ENCODE assay signal across 29 mouse cellular contexts in genomic region chr4:148619805-148620204, GRCm38 (mm10). TPM values are rescaled to one million over a fixed set of nuclear protein-coding genes. Genes with fewer than 3 reads are reported as not detected.
DNase-seq lines count a peak whose midpoint lies in the region; ATAC-seq and TF ChIP-seq lines count a peak whose summit lies in the region.
"Had no signal": no experiment of that assay in that cellular context is flagged by ENCODE, and none has a peak within 500 bp of the region (broad histone marks: within the 10 kb centered on the region; RNA-seq: fewer than 3 reads in every experiment).

No protein-coding gene starts in this region.

- peak; percentile 70 for TF ChIP-seq EP300 in lung, postnatal 0 days (IDR thresholded peaks at IDR 0.05)

- no peaks in the 10 kb centered on the region for H3K27me3 ChIP-seq in liver, adult 2 months (ENCODE audit: control insufficient read depth, insufficient read depth, low read length)
- H3K27me3 ChIP-seq in liver, embryonic 11.5 days (replicated peaks; ENCODE audit: control insufficient read depth, insufficient read depth, low read length), result no peaks in the 10 kb centered on the region
- no peaks in the 10 kb centered on the region for H3K27me3 ChIP-seq in lung, postnatal 0 days (replicated peaks; ENCODE audit: insufficient read depth, low read length)
- H3K27me3 ChIP-seq in midbrain, embryonic 16.5 days (ENCODE audit: control insufficient read depth, insufficient read depth, low read depth, low read length), result no peaks in the 10 kb centered on the region
- H3K27me3 ChIP-seq: embryonic facial prominence, embryonic 13.5 days; embryonic facial prominence, embryonic 15.5 days; forebrain, embryonic 12.5 days had no signal

- H3K4me2 ChIP-seq in liver, embryonic 11.5 days, result no peak overlapping the region
- H3K4me2 ChIP-seq in lung, postnatal 0 days (replicated peaks; ENCODE audit: low read depth, low read length), result no peak overlapping the region
- no peak overlapping the region for H3K4me2 ChIP-seq in midbrain, embryonic 16.5 days (ENCODE audit: low read length)
- H3K4me2 ChIP-seq: embryonic facial prominence, embryonic 13.5 days; embryonic facial prominence, embryonic 15.5 days; forebrain, embryonic 12.5 days had no signal

- H3K9ac ChIP-seq in liver, adult 2 months (ENCODE audit: low read depth, low read length), result no peak overlapping the region
- no peak overlapping the region for H3K9ac ChIP-seq in liver, embryonic 11.5 days (ENCODE audit: low read depth, low read length)
- no peak overlapping the region for H3K9ac ChIP-seq in lung, postnatal 0 days (replicated peaks; ENCODE audit: low read depth)
- H3K9ac ChIP-seq in midbrain, embryonic 16.5 days (ENCODE audit: low read depth, low read length), result no peak overlapping the region
- H3K9ac ChIP-seq: embryonic facial prominence, embryonic 13.5 days; embryonic facial prominence, embryonic 15.5 days; forebrain, embryonic 12.5 days had no signal

- H3K27ac ChIP-seq in liver, adult 2 months (replicated peaks; ENCODE audit: insufficient read depth, low read depth, low read length), result peak overlapping the region; percentile 10
- no peak overlapping the region for H3K27ac ChIP-seq in liver, embryonic 11.5 days (ENCODE audit: low read depth, low read length)
- H3K27ac ChIP-seq in lung, postnatal 0 days (ENCODE audit: low read length), result peak overlapping the region; percentile 52; the same call in 1 of the 2 replicates
- no peak overlapping the region for H3K27ac ChIP-seq in midbrain, embryonic 16.5 days (ENCODE audit: low read length)
- H3K27ac ChIP-seq: embryonic facial prominence, embryonic 13.5 days; embryonic facial prominence, embryonic 15.5 days; forebrain, embryonic 10.5 days; forebrain, embryonic 12.5 days had no signal

- H3K4me3 ChIP-seq in liver, adult 2 months (ENCODE audit: insufficient read depth, low read depth, low read length), result no peak overlapping the region
- H3K4me3 ChIP-seq in liver, embryonic 11.5 days (ENCODE audit: low read depth, low read length), result no peak overlapping the region
- no peak overlapping the region for H3K4me3 ChIP-seq in lung, postnatal 0 days (ENCODE audit: low read depth, low read length)
- H3K4me3 ChIP-seq in midbrain, embryonic 16.5 days (ENCODE audit: low read depth, low read length), result no peak overlapping the region
- H3K4me3 ChIP-seq: embryonic facial prominence, embryonic 13.5 days; embryonic facial prominence, embryonic 15.5 days; erythroblast, embryonic 14.5 days; forebrain, embryonic 10.5 days; forebrain, embryonic 12.5 days had no signal

- H3K36me3 ChIP-seq in liver, adult 2 months (ENCODE audit: control insufficient read depth, insufficient read depth, low read length), result peaks cover 69% of the 10 kb centered on the region
- H3K36me3 ChIP-seq in liver, embryonic 11.5 days (ENCODE audit: control insufficient read depth, insufficient read depth, low read length), result peaks cover 57% of the 10 kb centered on the region
- peaks cover 54% of the 10 kb centered on the region for H3K36me3 ChIP-seq in lung, postnatal 0 days (ENCODE audit: insufficient read depth, low read length)
- peaks cover 47% of the 10 kb centered on the region for H3K36me3 ChIP-seq in midbrain, embryonic 16.5 days (ENCODE audit: control insufficient read depth, insufficient read depth, low read length)

- no peaks in the 10 kb centered on the region for H3K9me3 ChIP-seq in liver, embryonic 11.5 days (ENCODE audit: control insufficient read depth, low read length)
- H3K9me3 ChIP-seq in lung, postnatal 0 days (ENCODE audit: low read length), result no peaks in the 10 kb centered on the region
- no peaks in the 10 kb centered on the region for H3K9me3 ChIP-seq in midbrain, embryonic 16.5 days (replicated peaks; ENCODE audit: control insufficient read depth, low read length, poor library complexity, severe bottlenecking)
- H3K9me3 ChIP-seq: embryonic facial prominence, embryonic 13.5 days; embryonic facial prominence, embryonic 15.5 days; forebrain, embryonic 10.5 days; forebrain, embryonic 12.5 days had no signal

- 28% methylated on average over 1 of the region's 1 CpGs for WGBS in liver, adult 2 months
- 79% methylated on average over 1 of the region's 1 CpGs for WGBS in liver, embryonic 11.5 days
- WGBS in lung, postnatal 0 days, result 64% methylated on average over 1 of the region's 1 CpGs
- 91% methylated on average over 1 of the region's 1 CpGs for WGBS in midbrain, embryonic 16.5 days

- TF ChIP-seq POLR2A in liver, adult 2 months (IDR thresholded peaks at IDR 0.05; ENCODE audit: extremely low read depth, insufficient read depth, low read length), result no peak

- no peak for DNase-seq in liver, adult 2 months (ENCODE audit: extremely low read depth, low read depth, low spot score)
- no peak for DNase-seq in liver, embryonic 11.5 days (ENCODE audit: low spot score)
- DNase-seq in lung, adult 18-20 months, result peak; percentile 33 to 60
- no peak for DNase-seq in lung, postnatal 10 days
- peak; percentile 70 for DNase-seq in lung, postnatal 0 days (ENCODE audit: low spot score)
- DNase-seq in lung, postnatal 4 days, result no peak
- DNase-seq in lung, postnatal 36 days, result peak; percentile 48
- DNase-seq: adrenal gland, adult 2 months; adrenal gland, postnatal 10 days; adrenal gland, postnatal 25 days; cerebellum, adult 11 months; cerebellum, adult 18-20 months; cerebellum, adult 8-10 months; cerebellum, adult 9-11 months; cerebellum, postnatal 14 days; cerebellum, postnatal 36 days; embryo, embryonic 11 days had no signal

- no peak for ATAC-seq in liver, embryonic 11.5 days (replicated peaks; ENCODE audit: low FRiP score)
- peak; percentile 89 for ATAC-seq in lung, postnatal 0 days
- no peak for ATAC-seq in midbrain, embryonic 16.5 days
- ATAC-seq: forebrain, embryonic 14.5 days had no signal

- no peak for TF ChIP-seq CTCF in liver, adult 2 months (IDR thresholded peaks at IDR 0.05; ENCODE audit: low read depth, low read length)
- no peak for TF ChIP-seq CTCF in lung, postnatal 0 days (IDR thresholded peaks at IDR 0.05)

- H3K79me2 ChIP-seq in liver, adult 2 months (ENCODE audit: control insufficient read depth, insufficient read depth, low read length), result peaks cover 16% of the 10 kb centered on the region; the same call in 1 of the 2 replicates

- peaks cover 36% of the 10 kb centered on the region for H3K4me1 ChIP-seq in liver, adult 2 months (ENCODE audit: control insufficient read depth, insufficient read depth, low read length)
- peaks cover 12% of the 10 kb centered on the region for H3K4me1 ChIP-seq in liver, embryonic 11.5 days (replicated peaks; ENCODE audit: control insufficient read depth, insufficient read depth, low read length)
- peaks cover 2% of the 10 kb centered on the region; the same call in 1 of the 2 replicates for H3K4me1 ChIP-seq in lung, postnatal 0 days (ENCODE audit: insufficient read depth, low read depth, low read length)
- peaks cover 9% of the 10 kb centered on the region for H3K4me1 ChIP-seq in midbrain, embryonic 16.5 days (ENCODE audit: control insufficient read depth, insufficient read depth, low read length)

RNA-seq across cellular contexts. Expression of gene Tardbp, which starts 7.0 kb away (rescaled TPM):
- 87.2 and 111 TPM in 2 replicates for total RNA-seq in liver, adult 2 months (2014; rRNA removed)
- polyA plus RNA-seq in liver, adult 2 months (2012; rRNA removed), result 33.2 and 33.4 TPM in 2 replicates
- 226 and 230 TPM in 2 replicates for polyA plus RNA-seq in liver, embryonic 11.5 days (2014; fragmentation: Nextera tagmentation; extraction: Ambion mirVana)
- 124 and 157 TPM in 2 replicates for polyA plus RNA-seq in lung, postnatal 0 days (2015; fragmentation: Nextera tagmentation; extraction: Ambion mirVana)
- polyA plus RNA-seq in midbrain, embryonic 16.5 days (2015; fragmentation: Nextera tagmentation; extraction: Ambion mirVana), result 166 and 198 TPM in 2 replicates

RNA-seq across cellular contexts. Expression of gene Masp2, which starts 17.5 kb away (rescaled TPM):
- 191 and 270 TPM in 2 replicates for total RNA-seq in liver, adult 2 months (2014; rRNA removed)
- polyA plus RNA-seq in liver, adult 2 months (2012; rRNA removed), result 712 and 829 TPM in 2 replicates
- 5.0 and 6.8 TPM in 2 replicates for polyA plus RNA-seq in liver, embryonic 11.5 days (2014; fragmentation: Nextera tagmentation; extraction: Ambion mirVana)
- polyA plus RNA-seq in lung, postnatal 0 days (2015; fragmentation: Nextera tagmentation; extraction: Ambion mirVana), result 0.13 TPM in 1 of 2 replicates, not detected in the other
- polyA plus RNA-seq in midbrain, embryonic 16.5 days (2015; fragmentation: Nextera tagmentation; extraction: Ambion mirVana), result 1.2 TPM in 2 replicates
- polyA plus RNA-seq: embryonic facial prominence, embryonic 11.5 days; forebrain, embryonic 10.5 days; forebrain, embryonic 14.5 days had no signal

RNA-seq across cellular contexts. Expression of gene Gm572, which starts 23.3 kb away (rescaled TPM):
- not detected in 2 replicates for total RNA-seq in liver, adult 2 months (2014; rRNA removed)
- polyA plus RNA-seq in liver, adult 2 months (2012; rRNA removed), result not detected in 2 replicates
- not detected in 2 replicates for polyA plus RNA-seq in liver, embryonic 11.5 days (2014; fragmentation: Nextera tagmentation; extraction: Ambion mirVana)
- not detected in 2 replicates for polyA plus RNA-seq in lung, postnatal 0 days (2015; fragmentation: Nextera tagmentation; extraction: Ambion mirVana)
- not detected in 2 replicates for polyA plus RNA-seq in midbrain, embryonic 16.5 days (2015; fragmentation: Nextera tagmentation; extraction: Ambion mirVana)
- total RNA-seq: adrenal gland, adult 2 months; adrenal gland, postnatal 25 days; common myeloid progenitor, adult 5-6 weeks; MEL had no signal
- polyA plus RNA-seq: brain, embryonic 14.5 days; C2C12; embryonic facial prominence, embryonic 11.5 days; embryonic facial prominence, embryonic 13.5 days; embryonic facial prominence, embryonic 15.5 days; erythroblast, embryonic 14.5 days; forebrain, embryonic 10.5 days; forebrain, embryonic 12.5 days; forebrain, embryonic 14.5 days had no signal

RNA-seq across cellular contexts. Expression of gene Srm, which starts 28.5 kb away (rescaled TPM):
- total RNA-seq in liver, adult 2 months (2014; rRNA removed), result 11.1 and 14.7 TPM in 2 replicates
- polyA plus RNA-seq in liver, adult 2 months (2012; rRNA removed), result 33.1 and 39.5 TPM in 2 replicates
- 510 and 529 TPM in 2 replicates for polyA plus RNA-seq in liver, embryonic 11.5 days (2014; fragmentation: Nextera tagmentation; extraction: Ambion mirVana)
- polyA plus RNA-seq in lung, postnatal 0 days (2015; fragmentation: Nextera tagmentation; extraction: Ambion mirVana), result 45.8 and 46.6 TPM in 2 replicates
- 147 and 162 TPM in 2 replicates for polyA plus RNA-seq in midbrain, embryonic 16.5 days (2015; fragmentation: Nextera tagmentation; extraction: Ambion mirVana)

Comparison
In these comparisons a context has a peak if more than half of its experiments do, and no peak if none do; other contexts are left out.
1. DNase-seq: peak in lung, adult 18-20 months (2 of 2), lung, postnatal 0 days (single experiment) and lung, postnatal 36 days (single experiment); none in liver, adult 2 months (single experiment), liver, embryonic 11.5 days (single experiment), lung, postnatal 10 days (single experiment) and lung, postnatal 4 days (0 of 2).
2. H3K27ac ChIP-seq: peak in liver, adult 2 months (single experiment) and lung, postnatal 0 days (single experiment); none in liver, embryonic 11.5 days (single experiment) and midbrain, embryonic 16.5 days (single experiment).
3. RNA of gene Masp2, which starts 17.5 kb away (polyA plus RNA-seq): 712 to 829 TPM in liver, adult 2 months; 5.0 to 6.8 TPM in liver, embryonic 11.5 days, 1.2 TPM in midbrain, embryonic 16.5 days and 0.13 TPM in lung, postnatal 0 days; every median in the first group is over 10 times any median in the second.